In genomic region chr5:96921511-96921910, GRCm38 (mm10) we compare ENCODE assay signal across 8 mouse cellular contexts.
DNase-seq lines count a peak whose midpoint lies in the region; ATAC-seq lines count a peak whose summit lies in the region.

No protein-coding gene starts in this region.

- H3K9ac ChIP-seq in heart, embryonic 12.5 days: no peak overlapping the region
- no peak overlapping the region for H3K9ac ChIP-seq in lung, embryonic 15.5 days
- peak overlapping the region; percentile 41 for H3K9ac ChIP-seq in liver, embryonic 15.5 days

- peaks cover 16% of the 10 kb centered on the region for H3K4me1 ChIP-seq in heart, embryonic 12.5 days (replicated peaks)
- H3K4me1 ChIP-seq in lung, embryonic 15.5 days: peaks cover 20% of the 10 kb centered on the region
- peaks cover 20% of the 10 kb centered on the region for H3K4me1 ChIP-seq in embryonic facial prominence, embryonic 10.5 days
- H3K4me1 ChIP-seq in liver, embryonic 15.5 days (replicated peaks): peaks cover 90% of the 10 kb centered on the region

- H3K27me3 ChIP-seq in heart, embryonic 12.5 days (replicated peaks): no peaks in the 10 kb centered on the region
- H3K27me3 ChIP-seq in lung, embryonic 15.5 days: no peaks in the 10 kb centered on the region
- no peaks in the 10 kb centered on the region for H3K27me3 ChIP-seq in embryonic facial prominence, embryonic 10.5 days (replicated peaks; ENCODE audit: low read depth, poor library complexity, severe bottlenecking)
- no peaks in the 10 kb centered on the region for H3K27me3 ChIP-seq in liver, embryonic 15.5 days

- peak overlapping the region; percentile 18; the same call in 1 of the 2 replicates for H3K4me2 ChIP-seq in heart, embryonic 12.5 days
- H3K4me2 ChIP-seq in lung, embryonic 15.5 days: peak overlapping the region; percentile 21
- peak overlapping the region; percentile 61 for H3K4me2 ChIP-seq in liver, embryonic 15.5 days

- DNase-seq in heart, adult 18-20 months: no peak
- DNase-seq in lung, postnatal 10 days: no peak
- no peak for DNase-seq in embryonic facial prominence, embryonic 10.5 days (ENCODE audit: low spot score)
- no peak for DNase-seq in right cerebral cortex, postnatal 14 days
- no peak for DNase-seq in layer of hippocampus, postnatal 14 days (ENCODE audit: low spot score in 2 of 2)

- no peaks in the 10 kb centered on the region for H3K9me3 ChIP-seq in heart, embryonic 12.5 days (replicated peaks)
- H3K9me3 ChIP-seq in lung, embryonic 15.5 days: no peaks in the 10 kb centered on the region
- H3K9me3 ChIP-seq in embryonic facial prominence, embryonic 10.5 days: no peaks in the 10 kb centered on the region
- no peaks in the 10 kb centered on the region for H3K9me3 ChIP-seq in liver, embryonic 15.5 days (replicated peaks)

- 46% methylated on average over 6 of the region's 6 CpGs for WGBS in heart, embryonic 12.5 days
- 51% methylated on average over 6 of the region's 6 CpGs for WGBS in lung, embryonic 15.5 days
- 89% methylated on average over 6 of the region's 6 CpGs for WGBS in embryonic facial prominence, embryonic 10.5 days
- 17% methylated on average over 6 of the region's 6 CpGs for WGBS in liver, embryonic 15.5 days (ENCODE audit: insufficient replicate concordance)

- no peak for ATAC-seq in heart, embryonic 12.5 days (ENCODE audit: insufficient number of reproducible peaks, low FRiP score)
- ATAC-seq in lung, embryonic 15.5 days (ENCODE audit: borderline replicate concordance, extremely low read depth, low FRiP score, low TSS enrichment): no peak
- no peak for ATAC-seq in liver, embryonic 15.5 days (ENCODE audit: insufficient read depth)

- peak overlapping the region; percentile 14; the same call in 1 of the 2 replicates for H3K4me3 ChIP-seq in heart, embryonic 12.5 days
- 0 out of 2 replicates have a peak overlapping the region, but pooled peaks have one; percentile 2 for H3K4me3 ChIP-seq in lung, embryonic 15.5 days
- no peak overlapping the region for H3K4me3 ChIP-seq in embryonic facial prominence, embryonic 10.5 days
- H3K4me3 ChIP-seq in liver, embryonic 15.5 days (replicated peaks): no peak overlapping the region

- H3K27ac ChIP-seq in heart, embryonic 12.5 days (ENCODE audit: poor library complexity, severe bottlenecking): peak overlapping the region; percentile 82
- peak overlapping the region; percentile 65 for H3K27ac ChIP-seq in lung, embryonic 15.5 days
- peak overlapping the region; percentile 21; the same call in 1 of the 2 replicates for H3K27ac ChIP-seq in embryonic facial prominence, embryonic 10.5 days (replicated peaks)
- peak overlapping the region; percentile 97 for H3K27ac ChIP-seq in liver, embryonic 15.5 days (replicated peaks)

- H3K36me3 ChIP-seq in heart, embryonic 12.5 days: no peaks in the 10 kb centered on the region
- H3K36me3 ChIP-seq in lung, embryonic 15.5 days: no peaks in the 10 kb centered on the region
- no peaks in the 10 kb centered on the region for H3K36me3 ChIP-seq in embryonic facial prominence, embryonic 10.5 days (replicated peaks)
- H3K36me3 ChIP-seq in liver, embryonic 15.5 days (replicated peaks): no peaks in the 10 kb centered on the region

Comparison
In these comparisons a context has a peak if more than half of its experiments do, and no peak if none do; other contexts are left out.
1. H3K27ac ChIP-seq: peak in every context shown above with its lines; median percentile 97 in liver, embryonic 15.5 days; 82 in heart, embryonic 12.5 days; 65 in lung, embryonic 15.5 days; 21 in embryonic facial prominence, embryonic 10.5 days.
2. H3K4me3 ChIP-seq: peak in heart, embryonic 12.5 days (single experiment) and lung, embryonic 15.5 days (single experiment); none in embryonic facial prominence, embryonic 10.5 days (single experiment) and liver, embryonic 15.5 days (single experiment).
3. Peak in every context shown above with its lines, with median percentiles within 50 percentile points of each other: H3K4me2 ChIP-seq.